In the genomic region with DNA sequence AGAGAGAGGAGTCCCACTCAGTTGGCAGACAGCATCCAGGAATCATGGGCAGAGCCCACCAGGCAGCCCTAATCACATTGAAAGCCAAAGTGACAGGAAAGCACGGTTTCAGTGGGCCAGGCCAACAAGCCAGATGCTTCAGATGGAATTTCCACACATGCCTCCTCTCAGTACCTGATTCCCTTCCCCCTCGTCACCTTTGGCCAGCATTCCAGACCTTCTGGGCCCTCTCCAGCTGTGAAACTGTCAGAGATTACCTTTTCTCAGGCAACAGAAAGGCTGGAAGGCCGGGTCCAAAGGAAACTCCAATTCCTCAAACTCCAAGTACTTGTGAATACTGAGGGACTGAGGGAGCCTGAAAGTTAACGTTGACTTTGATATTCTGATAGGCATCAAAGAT, we compare ENCODE assay signal across 11 mouse cellular contexts. TPM values are rescaled to one million over a fixed set of nuclear protein-coding genes. Genes with fewer than 3 reads are reported as not detected.
DNase-seq lines count a peak whose midpoint lies in the region; ATAC-seq lines count a peak whose summit lies in the region.
"Had no signal": no experiment of that assay in that cellular context is flagged by ENCODE, and none has a peak within 500 bp of the region (broad histone marks: within the 10 kb centered on the region; RNA-seq: fewer than 3 reads in every experiment).

No protein-coding gene starts in this region.

- no peak overlapping the region for H3K9ac ChIP-seq in heart, embryonic 15.5 days
- H3K9ac ChIP-seq: stomach, embryonic 15.5 days had no signal

- H3K4me2 ChIP-seq in heart, embryonic 15.5 days = no peak overlapping the region; the same call in 1 of the 2 replicates
- H3K4me2 ChIP-seq: stomach, embryonic 15.5 days had no signal

- no peak for ATAC-seq in heart, embryonic 15.5 days (replicated peaks; ENCODE audit: insufficient number of reproducible peaks, insufficient read depth, low FRiP score, low read depth)

- H3K4me3 ChIP-seq in heart, embryonic 15.5 days = no peak overlapping the region
- H3K4me3 ChIP-seq: megakaryocyte, embryonic 14.5 days; stomach, embryonic 15.5 days had no signal

- H3K27me3 ChIP-seq in heart, embryonic 15.5 days = no peaks in the 10 kb centered on the region
- H3K27me3 ChIP-seq: stomach, embryonic 15.5 days had no signal

- peak overlapping the region; percentile 43 for H3K27ac ChIP-seq in heart, embryonic 15.5 days
- H3K27ac ChIP-seq: stomach, embryonic 15.5 days had no signal

- peak; percentile 35 for DNase-seq in embryo, embryonic 10 days (ENCODE audit: low spot score)
- no peak for DNase-seq in embryo, embryonic 9.5 days (ENCODE audit: extremely low spot score)
- DNase-seq in adrenal gland, postnatal 25 days = peak; percentile 21
- DNase-seq in kidney, postnatal 4 days = peak; percentile 40 to 56
- DNase-seq in left cerebral cortex, adult 18-20 months (ENCODE audit: low spot score in 2 of 2) = no peak
- no peak for DNase-seq in right cerebral cortex, postnatal 36 days (ENCODE audit: low spot score in 2 of 2)
- DNase-seq in cerebellum, adult 8-10 months = no peak

- no peaks in the 10 kb centered on the region for H3K36me3 ChIP-seq in heart, embryonic 15.5 days
- H3K36me3 ChIP-seq: stomach, embryonic 15.5 days had no signal

- H3K4me1 ChIP-seq in heart, embryonic 15.5 days (replicated peaks) = peaks cover 83% of the 10 kb centered on the region
- H3K4me1 ChIP-seq: megakaryocyte, embryonic 14.5 days had no signal

- 16% methylated on average over 4 of the region's 4 CpGs for WGBS in heart, embryonic 15.5 days

- H3K9me3 ChIP-seq in heart, embryonic 15.5 days (replicated peaks) = no peaks in the 10 kb centered on the region
- H3K9me3 ChIP-seq: megakaryocyte, embryonic 14.5 days; stomach, embryonic 15.5 days had no signal

RNA-seq across cellular contexts. Expression of a gene that starts 19.1 kb away (rescaled TPM):
- total RNA-seq in adrenal gland, postnatal 25 days (2021) = 89.6 and 113 TPM in 2 replicates
- 201 and 265 TPM in 2 replicates for polyA plus RNA-seq in heart, embryonic 15.5 days (2015; fragmentation: Nextera tagmentation; extraction: Ambion mirVana)
- 100 to 1,000 TPM in 1 of 2 experiments, 10 to 100 TPM in 1; 88.1 to 109 TPM for total RNA-seq in left cerebral cortex, adult 18-20 months (2021)
- total RNA-seq: common myeloid progenitor, adult 5-6 weeks had no signal

Comparison
In these comparisons a context has a peak if more than half of its experiments do, and no peak if none do; other contexts are left out.
1. DNase-seq: peak in embryo, embryonic 10 days (single experiment), adrenal gland, postnatal 25 days (single experiment) and kidney, postnatal 4 days (2 of 2); none in embryo, embryonic 9.5 days (single experiment), left cerebral cortex, adult 18-20 months (0 of 2), right cerebral cortex, postnatal 36 days (0 of 2) and cerebellum, adult 8-10 months (single experiment).